In genomic region chr11:91463578-91464401, GRCm38 (mm10) we compare ENCODE assay signal across 19 mouse cellular contexts.
DNase-seq lines count a peak whose midpoint lies in the region; ATAC-seq lines count a peak whose summit lies in the region.
"Had no signal": no experiment of that assay in that cellular context is flagged by ENCODE, and none has a peak within 500 bp of the region (broad histone marks: within the 10 kb centered on the region; RNA-seq: fewer than 3 reads in every experiment).

No protein-coding gene starts in this region.

- no peaks in the 10 kb centered on the region for H3K27me3 ChIP-seq in forebrain, embryonic 11.5 days (ENCODE audit: control insufficient read depth, insufficient read depth, low read length)
- H3K27me3 ChIP-seq in forebrain, embryonic 15.5 days, result no peaks in the 10 kb centered on the region
- H3K27me3 ChIP-seq in midbrain, embryonic 14.5 days (ENCODE audit: control insufficient read depth, insufficient read depth, low read length), result no peaks in the 10 kb centered on the region
- H3K27me3 ChIP-seq in midbrain, embryonic 10.5 days (ENCODE audit: low read depth, poor library complexity, severe bottlenecking), result no peaks in the 10 kb centered on the region
- no peaks in the 10 kb centered on the region for H3K27me3 ChIP-seq in forebrain, embryonic 13.5 days
- H3K27me3 ChIP-seq: heart, embryonic 12.5 days; hindbrain, embryonic 15.5 days; Patski had no signal

- H3K9me3 ChIP-seq in forebrain, embryonic 11.5 days (ENCODE audit: control insufficient read depth, low read length), result no peaks in the 10 kb centered on the region
- H3K9me3 ChIP-seq in forebrain, embryonic 15.5 days, result no peaks in the 10 kb centered on the region
- no peaks in the 10 kb centered on the region for H3K9me3 ChIP-seq in midbrain, embryonic 14.5 days (ENCODE audit: control insufficient read depth, low read length)
- H3K9me3 ChIP-seq in midbrain, embryonic 10.5 days (replicated peaks), result no peaks in the 10 kb centered on the region
- H3K9me3 ChIP-seq in forebrain, embryonic 13.5 days (replicated peaks), result no peaks in the 10 kb centered on the region
- H3K9me3 ChIP-seq: embryonic facial prominence, embryonic 10.5 days; heart, embryonic 12.5 days; hindbrain, embryonic 10.5 days; hindbrain, embryonic 15.5 days had no signal

- H3K36me3 ChIP-seq in forebrain, embryonic 11.5 days (ENCODE audit: control insufficient read depth, insufficient read depth, low read length), result no peaks in the 10 kb centered on the region
- no peaks in the 10 kb centered on the region for H3K36me3 ChIP-seq in forebrain, embryonic 15.5 days
- H3K36me3 ChIP-seq in midbrain, embryonic 14.5 days (ENCODE audit: control insufficient read depth, insufficient read depth, low read length), result no peaks in the 10 kb centered on the region
- H3K36me3 ChIP-seq in midbrain, embryonic 10.5 days, result no peaks in the 10 kb centered on the region
- H3K36me3 ChIP-seq in forebrain, embryonic 13.5 days (ENCODE audit: poor library complexity, severe bottlenecking), result no peaks in the 10 kb centered on the region
- H3K36me3 ChIP-seq: embryonic facial prominence, embryonic 10.5 days; heart, embryonic 12.5 days; hindbrain, embryonic 10.5 days; hindbrain, embryonic 15.5 days had no signal

- H3K4me1 ChIP-seq in forebrain, embryonic 11.5 days (replicated peaks; ENCODE audit: control insufficient read depth, insufficient read depth, low read length), result no peaks in the 10 kb centered on the region
- H3K4me1 ChIP-seq in forebrain, embryonic 15.5 days, result peaks cover 18% of the 10 kb centered on the region
- H3K4me1 ChIP-seq in midbrain, embryonic 14.5 days (ENCODE audit: control insufficient read depth, insufficient read depth, low read length), result peaks cover 7% of the 10 kb centered on the region; the same call in 1 of the 2 replicates
- H3K4me1 ChIP-seq in midbrain, embryonic 10.5 days, result no peaks in the 10 kb centered on the region; the same call in 1 of the 2 replicates
- peaks cover 14% of the 10 kb centered on the region for H3K4me1 ChIP-seq in forebrain, embryonic 13.5 days
- H3K4me1 ChIP-seq: embryonic facial prominence, embryonic 10.5 days; heart, embryonic 12.5 days; hindbrain, embryonic 10.5 days; hindbrain, embryonic 15.5 days had no signal

- intact Hi-C loops in left cerebral cortex, postnatal 25 days (cut with DNase I), result no loop called here

- H3K4me3 ChIP-seq in forebrain, embryonic 11.5 days (ENCODE audit: low read depth, low read length), result no peak overlapping the region
- no peak overlapping the region for H3K4me3 ChIP-seq in forebrain, embryonic 15.5 days
- no peak overlapping the region for H3K4me3 ChIP-seq in midbrain, embryonic 14.5 days (replicated peaks; ENCODE audit: low read depth, low read length)
- H3K4me3 ChIP-seq in midbrain, embryonic 10.5 days, result no peak overlapping the region
- H3K4me3 ChIP-seq in forebrain, embryonic 13.5 days, result no peak overlapping the region
- H3K4me3 ChIP-seq: embryonic facial prominence, embryonic 10.5 days; gastrocnemius, adult 2 months; heart, embryonic 12.5 days; hindbrain, embryonic 10.5 days; hindbrain, embryonic 15.5 days had no signal

- peak; percentile 82 for ATAC-seq in forebrain, embryonic 11.5 days (replicated peaks; ENCODE audit: low FRiP score)
- ATAC-seq in forebrain, embryonic 15.5 days (replicated peaks), result no peak
- no peak for ATAC-seq in midbrain, embryonic 14.5 days (ENCODE audit: low FRiP score, low TSS enrichment)
- ATAC-seq in forebrain, embryonic 13.5 days, result peak; percentile 59; the same call in 1 of the 2 replicates
- ATAC-seq: activated CD4-positive, CD25-positive, alpha-beta regulatory T cell, adult 4 months; Patski had no signal

- no peak overlapping the region for H3K27ac ChIP-seq in forebrain, embryonic 11.5 days (ENCODE audit: low read depth, low read length)
- no peak overlapping the region for H3K27ac ChIP-seq in forebrain, embryonic 15.5 days (replicated peaks)
- H3K27ac ChIP-seq in midbrain, embryonic 14.5 days (replicated peaks; ENCODE audit: low read depth, low read length), result no peak overlapping the region
- H3K27ac ChIP-seq in midbrain, embryonic 10.5 days (replicated peaks), result no peak overlapping the region
- peak overlapping the region; percentile 7; the same call in 1 of the 2 replicates for H3K27ac ChIP-seq in forebrain, embryonic 13.5 days
- H3K27ac ChIP-seq: embryonic facial prominence, embryonic 10.5 days; gastrocnemius, adult 2 months; hindbrain, embryonic 10.5 days; hindbrain, embryonic 15.5 days had no signal

- H3K9ac ChIP-seq in forebrain, embryonic 11.5 days (ENCODE audit: low read length), result no peak overlapping the region
- no peak overlapping the region for H3K9ac ChIP-seq in forebrain, embryonic 15.5 days (replicated peaks)
- H3K9ac ChIP-seq in midbrain, embryonic 14.5 days (replicated peaks; ENCODE audit: low read length), result no peak overlapping the region
- H3K9ac ChIP-seq in forebrain, embryonic 13.5 days, result no peak overlapping the region
- H3K9ac ChIP-seq: heart, embryonic 12.5 days; hindbrain, embryonic 15.5 days had no signal

- no peak overlapping the region for H3K4me2 ChIP-seq in forebrain, embryonic 11.5 days (ENCODE audit: low read depth, low read length, severe bottlenecking)
- no peak overlapping the region for H3K4me2 ChIP-seq in forebrain, embryonic 15.5 days (replicated peaks)
- H3K4me2 ChIP-seq in midbrain, embryonic 14.5 days (ENCODE audit: low read length), result no peak overlapping the region
- H3K4me2 ChIP-seq in forebrain, embryonic 13.5 days, result peak overlapping the region; percentile 20; the same call in 1 of the 2 replicates
- H3K4me2 ChIP-seq: heart, embryonic 12.5 days; hindbrain, embryonic 15.5 days had no signal

- no peak for DNase-seq in forebrain, embryonic 11.5 days (ENCODE audit: low spot score)
- DNase-seq in midbrain, embryonic 14.5 days, result peak; percentile 61
- DNase-seq in midbrain, embryonic 10.5 days (ENCODE audit: low spot score), result no peak
- DNase-seq in hindlimb bud, embryonic 11.5 days (ENCODE audit: extremely low spot score, low read depth, low spot score), result peak; percentile 10
- DNase-seq in thymus, postnatal 14 days, result no peak
- DNase-seq in left cerebral cortex, postnatal 25 days (ENCODE audit: low spot score in 2 of 2), result no peak
- DNase-seq: adrenal gland, postnatal 14 days; cerebellum, adult 2 months; cerebellum, postnatal 10 days; gastrocnemius, adult 2 months; gastrocnemius, postnatal 25 days had no signal

- 14% methylated on average over 8 of the region's 8 CpGs for WGBS in forebrain, embryonic 11.5 days
- WGBS in forebrain, embryonic 15.5 days, result 5% methylated on average over 8 of the region's 8 CpGs
- WGBS in midbrain, embryonic 14.5 days, result 35% methylated on average over 8 of the region's 8 CpGs
- WGBS in midbrain, embryonic 10.5 days, result 64% methylated on average over 8 of the region's 8 CpGs
- 7% methylated on average over 8 of the region's 8 CpGs for WGBS in forebrain, embryonic 13.5 days

Comparison
In these comparisons a context has a peak if more than half of its experiments do, and no peak if none do; other contexts are left out.
1. ATAC-seq: peak in forebrain, embryonic 11.5 days (single experiment) and forebrain, embryonic 13.5 days (single experiment); none in forebrain, embryonic 15.5 days (single experiment) and midbrain, embryonic 14.5 days (single experiment).
2. DNase-seq: peak in midbrain, embryonic 14.5 days (single experiment) and hindlimb bud, embryonic 11.5 days (single experiment); none in forebrain, embryonic 11.5 days (single experiment), midbrain, embryonic 10.5 days (single experiment), thymus, postnatal 14 days (single experiment) and left cerebral cortex, postnatal 25 days (0 of 2).